9 mouse cellular contexts compared by ENCODE assay signal in the genomic region with DNA sequence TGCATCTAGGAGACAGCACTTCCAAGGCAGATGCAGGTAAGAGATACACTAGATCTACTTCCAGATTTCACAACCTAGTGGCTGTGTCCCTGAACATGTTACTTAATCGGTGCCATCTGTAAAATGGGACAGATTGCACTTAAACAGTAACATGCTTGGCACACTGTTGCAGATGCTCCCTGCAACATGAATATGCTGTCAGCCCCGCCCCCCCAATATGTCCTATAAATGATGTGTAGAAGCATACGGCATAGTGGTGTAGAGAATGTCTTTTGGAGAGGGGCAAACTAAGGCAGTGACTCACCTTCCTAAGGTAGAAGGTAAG. TPM values are rescaled to one million over a fixed set of nuclear protein-coding genes. Genes with fewer than 3 reads are reported as not detected.
DNase-seq lines count a peak whose midpoint lies in the region; ATAC-seq lines count a peak whose summit lies in the region.
"Had no signal": no experiment of that assay in that cellular context is flagged by ENCODE, and none has a peak within 500 bp of the region (broad histone marks: within the 10 kb centered on the region; RNA-seq: fewer than 3 reads in every experiment).

No protein-coding gene starts in this region.

- no peak for DNase-seq in heart, postnatal 4 days
- peak; percentile 26 for DNase-seq in NIH3T3 (ENCODE audit: low read depth)
- DNase-seq in adrenal gland, adult 2 months: no peak
- DNase-seq in retina, postnatal 1 day: no peak
- DNase-seq in spleen, adult 12 weeks (ENCODE audit: low spot score): no peak

- 38% methylated on average over 3 of the region's 3 CpGs for WGBS in heart, embryonic 16.5 days
- 55% methylated on average over 3 of the region's 3 CpGs for WGBS in hindbrain, embryonic 12.5 days
- 63% methylated on average over 3 of the region's 3 CpGs for WGBS in midbrain, embryonic 12.5 days

- H3K4me1 ChIP-seq in heart, embryonic 16.5 days (ENCODE audit: control insufficient read depth, insufficient read depth, low read length): peaks cover 17% of the 10 kb centered on the region
- peaks cover 43% of the 10 kb centered on the region for H3K4me1 ChIP-seq in hindbrain, embryonic 12.5 days
- peaks cover 38% of the 10 kb centered on the region for H3K4me1 ChIP-seq in midbrain, embryonic 12.5 days

- peak overlapping the region; percentile 81 for H3K4me2 ChIP-seq in heart, embryonic 16.5 days (ENCODE audit: low read depth, low read length)
- peak overlapping the region; percentile 92 for H3K4me2 ChIP-seq in hindbrain, embryonic 12.5 days (replicated peaks)
- H3K4me2 ChIP-seq in midbrain, embryonic 12.5 days (replicated peaks): peak overlapping the region; percentile 90

- peak overlapping the region; percentile 79 for H3K9ac ChIP-seq in heart, embryonic 16.5 days (ENCODE audit: low read length)
- peak overlapping the region; percentile 86; the same call in 1 of the 2 replicates for H3K9ac ChIP-seq in hindbrain, embryonic 12.5 days
- peak overlapping the region; percentile 20; the same call in 1 of the 2 replicates for H3K9ac ChIP-seq in midbrain, embryonic 12.5 days (replicated peaks)

- ATAC-seq in heart, embryonic 16.5 days (replicated peaks; ENCODE audit: extremely low read depth, insufficient read depth, low FRiP score): no peak
- no peak for ATAC-seq in hindbrain, embryonic 12.5 days (ENCODE audit: low FRiP score)
- ATAC-seq in midbrain, embryonic 12.5 days (ENCODE audit: low FRiP score, low read depth): no peak

- H3K4me3 ChIP-seq in heart, embryonic 16.5 days (ENCODE audit: low read length): peak overlapping the region; percentile 76
- H3K4me3 ChIP-seq in hindbrain, embryonic 12.5 days: peak overlapping the region; percentile 81
- H3K4me3 ChIP-seq in midbrain, embryonic 12.5 days: peak overlapping the region; percentile 82

- no peaks in the 10 kb centered on the region for H3K9me3 ChIP-seq in heart, embryonic 16.5 days (replicated peaks; ENCODE audit: control insufficient read depth, low read length)
- no peaks in the 10 kb centered on the region for H3K9me3 ChIP-seq in hindbrain, embryonic 12.5 days (replicated peaks)
- no peaks in the 10 kb centered on the region for H3K9me3 ChIP-seq in midbrain, embryonic 12.5 days

- H3K27ac ChIP-seq in heart, embryonic 16.5 days (ENCODE audit: low read length): no peak overlapping the region
- H3K27ac ChIP-seq in hindbrain, embryonic 12.5 days: no peak overlapping the region; the same call in 1 of the 2 replicates
- no peak overlapping the region for H3K27ac ChIP-seq in midbrain, embryonic 12.5 days (replicated peaks)

- peaks cover 13% of the 10 kb centered on the region for H3K36me3 ChIP-seq in heart, embryonic 16.5 days (ENCODE audit: control insufficient read depth, insufficient read depth)
- peaks cover 42% of the 10 kb centered on the region for H3K36me3 ChIP-seq in hindbrain, embryonic 12.5 days
- peaks cover 44% of the 10 kb centered on the region for H3K36me3 ChIP-seq in midbrain, embryonic 12.5 days

- peaks cover 45% of the 10 kb centered on the region for H3K27me3 ChIP-seq in heart, embryonic 16.5 days (ENCODE audit: control insufficient read depth, insufficient read depth, low read length)
- H3K27me3 ChIP-seq in hindbrain, embryonic 12.5 days: peaks cover 20% of the 10 kb centered on the region
- peaks cover 31% of the 10 kb centered on the region for H3K27me3 ChIP-seq in midbrain, embryonic 12.5 days

RNA-seq across cellular contexts. Expression of gene Chpf, which starts 1.2 kb away (rescaled TPM):
- 23.9 and 27.0 TPM in 2 replicates for polyA plus RNA-seq in heart, embryonic 16.5 days (2015; fragmentation: Nextera tagmentation; extraction: Ambion mirVana)
- 10 to 100 TPM; 38.0 to 38.7 TPM for total RNA-seq in heart, postnatal 4 days (2021)
- 39.2 and 41.5 TPM in 2 replicates for polyA plus RNA-seq in hindbrain, embryonic 12.5 days (2016; fragmentation: Nextera tagmentation; extraction: Ambion mirVana)
- 35.9 and 36.3 TPM in 2 replicates for polyA plus RNA-seq in midbrain, embryonic 12.5 days (2016; fragmentation: Nextera tagmentation; extraction: Ambion mirVana)
- 10 to 100 TPM; 50.9 to 57.8 TPM for total RNA-seq in adrenal gland, adult 2 months (2021)
- 250 and 268 TPM in 2 replicates for polyA plus RNA-seq in adrenal gland, adult 2 months (2012; rRNA removed)

RNA-seq across cellular contexts. Expression of gene Tmem198, which starts 1.4 kb away (rescaled TPM):
- polyA plus RNA-seq in heart, embryonic 16.5 days (2015; fragmentation: Nextera tagmentation; extraction: Ambion mirVana): 0.60 and 0.69 TPM in 2 replicates
- total RNA-seq in heart, postnatal 4 days (2021): 1 to 10 TPM in 1 of 2 experiments, under 1 TPM in 1; 0.55 to 1.1 TPM
- 25.3 and 25.7 TPM in 2 replicates for polyA plus RNA-seq in hindbrain, embryonic 12.5 days (2016; fragmentation: Nextera tagmentation; extraction: Ambion mirVana)
- polyA plus RNA-seq in midbrain, embryonic 12.5 days (2016; fragmentation: Nextera tagmentation; extraction: Ambion mirVana): 26.5 and 27.6 TPM in 2 replicates
- total RNA-seq in adrenal gland, adult 2 months (2021): 1 to 10 TPM; 2.5 to 2.8 TPM
- polyA plus RNA-seq in adrenal gland, adult 2 months (2012; rRNA removed): 15.0 and 17.4 TPM in 2 replicates

RNA-seq across cellular contexts. Expression of gene Asic4, which starts 27.7 kb away (rescaled TPM):
- 0.08 and 0.27 TPM in 2 replicates for polyA plus RNA-seq in heart, embryonic 16.5 days (2015; fragmentation: Nextera tagmentation; extraction: Ambion mirVana)
- not detected for total RNA-seq in heart, postnatal 4 days (2021)
- 18.3 and 19.0 TPM in 2 replicates for polyA plus RNA-seq in hindbrain, embryonic 12.5 days (2016; fragmentation: Nextera tagmentation; extraction: Ambion mirVana)
- 45.0 and 47.7 TPM in 2 replicates for polyA plus RNA-seq in midbrain, embryonic 12.5 days (2016; fragmentation: Nextera tagmentation; extraction: Ambion mirVana)
- 1 to 10 TPM; 3.7 to 6.8 TPM for total RNA-seq in adrenal gland, adult 2 months (2021)
- polyA plus RNA-seq in adrenal gland, adult 2 months (2012; rRNA removed): 9.5 and 13.6 TPM in 2 replicates
- total RNA-seq: neutrophil, adult 5-6 weeks had no signal

RNA-seq across cellular contexts. Expression of gene Obsl1, which starts 28.3 kb away (rescaled TPM):
- polyA plus RNA-seq in heart, embryonic 16.5 days (2015; fragmentation: Nextera tagmentation; extraction: Ambion mirVana): 83.9 and 94.2 TPM in 2 replicates
- 100 to 1,000 TPM; 196 to 210 TPM for total RNA-seq in heart, postnatal 4 days (2021)
- 63.4 and 66.4 TPM in 2 replicates for polyA plus RNA-seq in hindbrain, embryonic 12.5 days (2016; fragmentation: Nextera tagmentation; extraction: Ambion mirVana)
- 42.7 and 46.6 TPM in 2 replicates for polyA plus RNA-seq in midbrain, embryonic 12.5 days (2016; fragmentation: Nextera tagmentation; extraction: Ambion mirVana)
- total RNA-seq in adrenal gland, adult 2 months (2021): 10 to 100 TPM; 35.9 to 56.6 TPM
- 81.5 and 101 TPM in 2 replicates for polyA plus RNA-seq in adrenal gland, adult 2 months (2012; rRNA removed)
- total RNA-seq: neutrophil, adult 5-6 weeks had no signal

RNA-seq across cellular contexts. Expression of gene Inha, which starts 28.9 kb away (rescaled TPM):
- 4.1 and 5.5 TPM in 2 replicates for polyA plus RNA-seq in heart, embryonic 16.5 days (2015; fragmentation: Nextera tagmentation; extraction: Ambion mirVana)
- 10 to 100 TPM in 1 of 2 experiments, 1 to 10 TPM in 1; 10.0 to 10.3 TPM for total RNA-seq in heart, postnatal 4 days (2021)
- polyA plus RNA-seq in hindbrain, embryonic 12.5 days (2016; fragmentation: Nextera tagmentation; extraction: Ambion mirVana): 8.6 and 9.2 TPM in 2 replicates
- 7.2 and 8.9 TPM in 2 replicates for polyA plus RNA-seq in midbrain, embryonic 12.5 days (2016; fragmentation: Nextera tagmentation; extraction: Ambion mirVana)
- 10 to 100 TPM; 15.0 to 38.5 TPM for total RNA-seq in adrenal gland, adult 2 months (2021)
- 193 and 227 TPM in 2 replicates for polyA plus RNA-seq in adrenal gland, adult 2 months (2012; rRNA removed)
- total RNA-seq: neutrophil, adult 5-6 weeks had no signal

Comparison
In these comparisons a context has a peak if more than half of its experiments do, and no peak if none do; other contexts are left out.
1. H3K9ac ChIP-seq: peak in every context shown above with its lines; median percentile 86 in hindbrain, embryonic 12.5 days; 79 in heart, embryonic 16.5 days; 20 in midbrain, embryonic 12.5 days.